Mouse (Mus musculus): ENCODE results near the gene Myo18a. TPM values are rescaled to one million over a fixed set of nuclear protein-coding genes. Genes with fewer than 3 reads are reported as not detected.

The Myo18a gene
- total RNA-seq, 1 experiment: 33.3 TPM

- no peak for DNase-seq (ENCODE audit: low read depth, low spot score)
- Histone ChIP-seq H3K36me3 (ENCODE audit: control insufficient read depth, insufficient read depth, low read length, poor library complexity, severe bottlenecking) (no peaks in the 10 kb centered on the region), H3K4me1 (ENCODE audit: control insufficient read depth in 2 of 2, insufficient read depth in 2 of 2, low read length in 2 of 2, poor library complexity in 1 of 2) (peaks cover 4% of the 10 kb centered on the region in 2 experiments; a peak in 1 of 4 replicates), H3K9ac (ENCODE audit: insufficient read depth, low read depth, low read length, poor library complexity, severe bottlenecking) (no peak overlapping the region), H3K27ac (ENCODE audit: insufficient read depth, low read depth, low read length, poor library complexity, severe bottlenecking) (no peak overlapping the region), H3K4me3 (ENCODE audit: insufficient read depth in 1 of 2, low read depth in 1 of 2, low read length in 2 of 2, poor library complexity in 1 of 2, severe bottlenecking in 1 of 2) (no peak overlapping the region), H3K9me3 (ENCODE audit: control insufficient read depth, insufficient read depth, low read depth, low read length) (no peaks in the 10 kb centered on the region)
- TF ChIP-seq ZNF384 (IDR thresholded peaks at IDR 0.05; ENCODE audit: low read depth, low read length): no peak
- in situ Hi-C loops (cut with MboI; ENCODE audit: low sequenced_read_pairs in 2 of 2, unreplicated experiment in 2 of 2): no loop called here
These were observed 7.3 kb downstream of the Myo18a start for GRCm38 (mm10) chr11:77770346-77770745.

- Histone ChIP-seq H3K4me3 (ENCODE audit: insufficient read depth in 1 of 2, low read depth in 1 of 2, low read length in 2 of 2, poor library complexity in 1 of 2, severe bottlenecking in 1 of 2) (no peak overlapping the region), H3K27ac (ENCODE audit: insufficient read depth, low read depth, low read length, poor library complexity, severe bottlenecking) (no peak overlapping the region), H3K4me1 (ENCODE audit: control insufficient read depth in 2 of 2, insufficient read depth in 2 of 2, low read length in 2 of 2, poor library complexity in 1 of 2) (peaks cover 4 to 14% of the 10 kb centered on the region in 2 experiments; a peak in 3 of 4 replicates), H3K9me3 (ENCODE audit: control insufficient read depth, insufficient read depth, low read depth, low read length) (no peaks in the 10 kb centered on the region), H3K9ac (ENCODE audit: insufficient read depth, low read depth, low read length, poor library complexity, severe bottlenecking) (no peak overlapping the region), H3K36me3 (ENCODE audit: control insufficient read depth, insufficient read depth, low read length, poor library complexity, severe bottlenecking) (no peaks in the 10 kb centered on the region)
- no peak for DNase-seq (ENCODE audit: low read depth, low spot score)
- TF ChIP-seq ZC3H11A (IDR thresholded peaks at IDR 0.05; ENCODE audit: borderline replicate concordance, low read depth, low read length) (no peak), MAFK (IDR thresholded peaks at IDR 0.05; ENCODE audit: insufficient read depth, low read depth, low read length) (no peak), ZNF384 (IDR thresholded peaks at IDR 0.05; ENCODE audit: low read depth, low read length) (no peak), HCFC1 (IDR thresholded peaks at IDR 0.05; ENCODE audit: borderline replicate concordance, insufficient read depth, low read length) (no peak), CHD2 (IDR thresholded peaks at IDR 0.05; ENCODE audit: low read depth, low read length) (no peak)
- in situ Hi-C loops (cut with MboI; ENCODE audit: low sequenced_read_pairs in 2 of 2, unreplicated experiment in 2 of 2): no loop called here
These were observed 9.1 kb downstream of the Myo18a start for GRCm38 (mm10) chr11:77771879-77772713.

GRCm38 (mm10) chr11:77775701-77776400 lies 12.8 kb downstream of the Myo18a start:
- no peak for TF ChIP-seq HCFC1 (IDR thresholded peaks at IDR 0.05; ENCODE audit: borderline replicate concordance, insufficient read depth, low read length)
- TF ChIP-seq CHD2 (IDR thresholded peaks at IDR 0.05; ENCODE audit: low read depth, low read length): no peak
- no peak for TF ChIP-seq MAFK (IDR thresholded peaks at IDR 0.05; ENCODE audit: insufficient read depth, low read depth, low read length)
- TF ChIP-seq ZNF384 (IDR thresholded peaks at IDR 0.05; ENCODE audit: low read depth, low read length): no peak
- no peak for TF ChIP-seq ZC3H11A (IDR thresholded peaks at IDR 0.05; ENCODE audit: borderline replicate concordance, low read depth, low read length)
- in situ Hi-C loops (cut with MboI; ENCODE audit: low sequenced_read_pairs in 2 of 2, unreplicated experiment in 2 of 2): no loop called here
- Histone ChIP-seq H3K36me3 (ENCODE audit: control insufficient read depth, insufficient read depth, low read length, poor library complexity, severe bottlenecking) (peaks cover 11% of the 10 kb centered on the region), H3K9me3 (ENCODE audit: control insufficient read depth, insufficient read depth, low read depth, low read length) (no peaks in the 10 kb centered on the region), H3K4me3 (ENCODE audit: insufficient read depth in 1 of 2, low read depth in 1 of 2, low read length in 2 of 2, poor library complexity in 1 of 2, severe bottlenecking in 1 of 2) (no peak overlapping the region), H3K4me1 (ENCODE audit: control insufficient read depth in 2 of 2, insufficient read depth in 2 of 2, low read length in 2 of 2, poor library complexity in 1 of 2) (peaks cover 2 to 11% of the 10 kb centered on the region in 2 experiments; a peak in 3 of 4 replicates), H3K27ac (ENCODE audit: insufficient read depth, low read depth, low read length, poor library complexity, severe bottlenecking) (peak overlapping the region; percentile 42; the same call in 1 of the 2 replicates), H3K9ac (ENCODE audit: insufficient read depth, low read depth, low read length, poor library complexity, severe bottlenecking) (0 out of 2 replicates have a peak overlapping the region, but pooled peaks have one; percentile 8)
- DNase-seq (ENCODE audit: low read depth, low spot score): no peak

- no peak for TF ChIP-seq ZNF384 (IDR thresholded peaks at IDR 0.05; ENCODE audit: low read depth, low read length)
- TF ChIP-seq HCFC1 (IDR thresholded peaks at IDR 0.05; ENCODE audit: borderline replicate concordance, insufficient read depth, low read length): no peak
- TF ChIP-seq CHD2 (IDR thresholded peaks at IDR 0.05; ENCODE audit: low read depth, low read length): no peak
- TF ChIP-seq MAFK (IDR thresholded peaks at IDR 0.05; ENCODE audit: insufficient read depth, low read depth, low read length): no peak
- TF ChIP-seq ZC3H11A (IDR thresholded peaks at IDR 0.05; ENCODE audit: borderline replicate concordance, low read depth, low read length): no peak
- Histone ChIP-seq H3K4me3 (ENCODE audit: insufficient read depth in 1 of 2, low read depth in 1 of 2, low read length in 2 of 2, poor library complexity in 1 of 2, severe bottlenecking in 1 of 2) (no peak overlapping the region), H3K36me3 (ENCODE audit: control insufficient read depth, insufficient read depth, low read length, poor library complexity, severe bottlenecking) (peaks cover 11% of the 10 kb centered on the region), H3K27ac (ENCODE audit: insufficient read depth, low read depth, low read length, poor library complexity, severe bottlenecking) (no peak overlapping the region), H3K9me3 (ENCODE audit: control insufficient read depth, insufficient read depth, low read depth, low read length) (no peaks in the 10 kb centered on the region), H3K4me1 (ENCODE audit: control insufficient read depth in 2 of 2, insufficient read depth in 2 of 2, low read length in 2 of 2, poor library complexity in 1 of 2) (peaks cover 2 to 11% of the 10 kb centered on the region in 2 experiments; a peak in 3 of 4 replicates), H3K9ac (ENCODE audit: insufficient read depth, low read depth, low read length, poor library complexity, severe bottlenecking) (no peak overlapping the region)
- no peak for DNase-seq (ENCODE audit: low read depth, low spot score)
- in situ Hi-C loops (cut with MboI; ENCODE audit: low sequenced_read_pairs in 2 of 2, unreplicated experiment in 2 of 2): no loop called here
These were observed 14.4 kb downstream of the Myo18a start for GRCm38 (mm10) chr11:77777436-77777835.

Measured in ES-E14 (cell line).